Mouse (Mus musculus): ENCODE data around the gene Scgb1b19. TPM values are rescaled to one million over a fixed set of nuclear protein-coding genes. Genes with fewer than 3 reads are reported as not detected.
"Not testable (repeated sequence)": the region's sequence is repeated elsewhere in the genome, so short reads cannot be mapped to it uniquely, and the experiment has no call there.

Scgb1b19 gene
- not detected in 2 replicates for polyA plus RNA-seq (2012; ENCODE audit: insufficient read depth, insufficient read length, missing spikeins)

- not testable (repeated sequence) for H3K27ac ChIP-seq (ENCODE audit: insufficient read depth, low read depth, low read length); H3K4me3 ChIP-seq (ENCODE audit: insufficient read depth, low read length)
These were observed at the start of gene Scgb1b19 for GRCm38 (mm10) chr7:33286991-33287390. TSS of gene Scgb1b19 (plus strand) at chr7:33287291.

DNA sequence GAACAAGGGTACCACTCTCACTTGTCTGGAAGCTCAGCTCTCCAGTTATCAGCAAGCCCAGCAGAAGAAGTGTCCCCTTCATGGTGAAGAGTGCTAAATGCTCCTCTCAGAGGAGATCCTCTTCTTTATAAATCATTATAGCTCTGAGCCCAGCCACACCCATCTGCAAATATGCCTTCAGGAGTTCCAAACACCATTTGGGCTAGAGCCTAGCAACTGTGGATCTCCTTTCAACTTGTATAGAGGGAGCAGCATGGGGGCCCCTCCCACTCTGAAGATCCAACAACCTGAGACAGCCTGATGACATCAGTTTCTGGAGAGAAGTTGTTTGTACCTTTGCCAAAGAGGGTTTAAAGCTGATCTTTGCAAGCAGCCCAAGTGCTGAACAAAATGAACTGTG lies 6.9 kb upstream of the Scgb1b19 start, which contains the start of gene Scgb2b19:
Gene Scgb2b19, minus strand, starts transcription at position 101 of the 400 bp plus-strand sequence.
- H3K27ac ChIP-seq (ENCODE audit: insufficient read depth, low read depth, low read length); H3K4me3 ChIP-seq (ENCODE audit: insufficient read depth, low read length); H3K4me1 ChIP-seq (ENCODE audit: control insufficient read depth, insufficient read depth, low read length): not testable (repeated sequence)

More at GRCm38 (mm10) chr7:33286991-33287390, at the start of gene Scgb1b19:
- H3K4me1 ChIP-seq (ENCODE audit: control insufficient read depth, insufficient read depth, low read length), result not testable (repeated sequence)

Other genes starting within 250 kb of the Scgb1b19 start
- not detected in 2 replicates for gene Scgb2b17, start 230.7 kb upstream of the Scgb1b19 start, polyA plus RNA-seq (2012; ENCODE audit: insufficient read depth, insufficient read length, missing spikeins)
- gene Scgb1b17, start 223.8 kb upstream of the Scgb1b19 start, polyA plus RNA-seq (2012; ENCODE audit: insufficient read depth, insufficient read length, missing spikeins), result not detected in 2 replicates
- not detected in 2 replicates for gene Scgb2b18, start 113.4 kb upstream of the Scgb1b19 start, polyA plus RNA-seq (2012; ENCODE audit: insufficient read depth, insufficient read length, missing spikeins)
- not detected in 2 replicates for gene Scgb1b18, start 101.7 kb upstream of the Scgb1b19 start, polyA plus RNA-seq (2012; ENCODE audit: insufficient read depth, insufficient read length, missing spikeins)
- not detected in 2 replicates for gene Scgb2b19, start 7.0 kb upstream of the Scgb1b19 start, polyA plus RNA-seq (2012; ENCODE audit: insufficient read depth, insufficient read length, missing spikeins)
- not detected in 2 replicates for gene Scgb2b20, start 79.0 kb downstream of the Scgb1b19 start, polyA plus RNA-seq (2012; ENCODE audit: insufficient read depth, insufficient read length, missing spikeins)
- gene Scgb1b20, start 85.9 kb downstream of the Scgb1b19 start, polyA plus RNA-seq (2012; ENCODE audit: insufficient read depth, insufficient read length, missing spikeins), result not detected in 2 replicates
- not detected in 2 replicates for gene Scgb2b21, start 233.2 kb downstream of the Scgb1b19 start, polyA plus RNA-seq (2012; ENCODE audit: insufficient read depth, insufficient read length, missing spikeins)